Mouse (Mus musculus) heart, postnatal 25 days (tissue): ENCODE measurements around the gene Cysltr1. TPM values are rescaled to one million over a fixed set of nuclear protein-coding genes. Genes with fewer than 3 reads are reported as not detected.

Experiments used
- DNase-seq: peaks from one replicate; pipeline ENCODE4 v3.0.0; 2022; ENCODE audit warnings: low spot score
- intact Hi-C: fragments of 180-260 bp; cut with DNase I; formaldehyde crosslinking; loops from one replicate; pipeline ENCODE4 v1.15.1; 2025
- total RNA-seq, 2 experiments: library from RNA; stranded (reverse); gene quantifications; 2 replicates each; pipeline ENCODE4 v1.2.3; 2021

Gene Cysltr1
- 1 to 10 TPM; 1.3 to 2.0 TPM for total RNA-seq

- no peak for DNase-seq
Observed at GRCm38 (mm10) chrX:106603386-106603785, at the start of gene Cysltr1. Cysltr1 (minus strand) TSS chrX:106603679.

GRCm38 (mm10) chrX:106634799-106635541 lies 31.5 kb upstream of the Cysltr1 start:
- intact Hi-C loops, result no loop called here
- no peak for DNase-seq

More at GRCm38 (mm10) chrX:106603386-106603785, at the start of gene Cysltr1:
- intact Hi-C loops, result no loop called here

GRCm38 (mm10) chrX:106633543-106633942 lies 30.1 kb upstream of the Cysltr1 start:
- intact Hi-C loops, result no loop called here
- DNase-seq, result no peak

- no peak for DNase-seq
- intact Hi-C loops, result no loop called here
Observed at GRCm38 (mm10) chrX:106628514-106628913, 25.0 kb upstream of the Cysltr1 start.

GRCm38 (mm10) chrX:106623667-106624066 lies 20.2 kb upstream of the Cysltr1 start:
- intact Hi-C loops, result no loop called here
- no peak for DNase-seq

GRCm38 (mm10) chrX:106622512-106622911 lies 19.0 kb upstream of the Cysltr1 start:
- no peak for DNase-seq
- intact Hi-C loops, result no loop called here

GRCm38 (mm10) chrX:106602574-106603258 lies 763 bp downstream of the Cysltr1 start:
- intact Hi-C loops, result no loop called here
- no peak for DNase-seq

GRCm38 (mm10) chrX:106595904-106596303 lies 7.6 kb downstream of the Cysltr1 start:
- DNase-seq, result no peak
- intact Hi-C loops, result no loop called here

GRCm38 (mm10) chrX:106593914-106594313 lies 9.6 kb downstream of the Cysltr1 start:
- intact Hi-C loops, result no loop called here
- DNase-seq, result no peak

- DNase-seq, result no peak
- intact Hi-C loops, result no loop called here
Observed at GRCm38 (mm10) chrX:106582886-106583285, 20.6 kb downstream of the Cysltr1 start, which contains the start of gene Gm5127. Gm5127 (plus strand) TSS chrX:106583186.

- no peak for DNase-seq
- intact Hi-C loops, result no loop called here
Observed at GRCm38 (mm10) chrX:106582197-106582596, 21.3 kb downstream of the Cysltr1 start.

- no peak for DNase-seq
- intact Hi-C loops, result loop anchor here (2.0 kb wide), 1 partner anchor 186 kb away; no protein-coding TSS in a partner anchor
Observed at GRCm38 (mm10) chrX:106580410-106580809, 23.1 kb downstream of the Cysltr1 start.

- intact Hi-C loops, result no loop called here
- no peak for DNase-seq
Observed at GRCm38 (mm10) chrX:106578966-106579365, 24.5 kb downstream of the Cysltr1 start.

GRCm38 (mm10) chrX:106555457-106555856 lies 48.0 kb downstream of the Cysltr1 start:
- no peak for DNase-seq
- intact Hi-C loops, result no loop called here

GRCm38 (mm10) chrX:106536359-106536758 lies 67.1 kb downstream of the Cysltr1 start:
- no peak for DNase-seq
- intact Hi-C loops, result no loop called here

Other genes with a start within 250 kb of the Cysltr1 start
- gene Fndc3c1, start 118.3 kb downstream of the Cysltr1 start, total RNA-seq, result under 1 TPM in 1 of 2 experiments, not detected in 1; 0.21 TPM
- gene Gm5127, start 20.5 kb downstream of the Cysltr1 start, total RNA-seq, result not detected
- gene Rtl3, start 237.0 kb upstream of the Cysltr1 start, total RNA-seq, result 1 to 10 TPM in 1 of 2 experiments, under 1 TPM in 1; 0.99 to 1.1 TPM